Mouse (Mus musculus) splenic B cell, adult 2 months (primary cell): ENCODE data around the gene Mbnl2.
A peak's percentile ranks its signal among the peaks of the same experiment; 100 is the strongest.

Source experiments
- DNase-seq: peaks from one replicate; pipeline ENCODE4 v3.0.0-alpha.2; 2011; ENCODE audit warnings: low read depth, low spot score
- H3K27me3 ChIP-seq: 2 replicates; pipeline ENCODE4 v1.6.1; 2012; ENCODE audit warnings: mild to moderate bottlenecking, low read length, moderate library complexity, mixed read lengths; ENCODE audit not compliant: control insufficient read depth, poor library complexity, insufficient read depth, severe bottlenecking
- H3K36me3 ChIP-seq: 2 replicates; pipeline ENCODE4 v1.6.1; 2012; ENCODE audit warnings: mild to moderate bottlenecking, low read length, moderate library complexity, mixed read lengths; ENCODE audit not compliant: control insufficient read depth, poor library complexity, insufficient read depth, severe bottlenecking

The Mbnl2 gene

GRCm38 (mm10) chr14:120287121-120287986 is 11.9 kb downstream of the Mbnl2 start:
- no peaks in the 10 kb centered on the region; the same call in 1 of the 2 replicates for H3K36me3 ChIP-seq
- no peaks in the 10 kb centered on the region for H3K27me3 ChIP-seq
- no peak for DNase-seq

GRCm38 (mm10) chr14:120287987-120288275 is 12.5 kb downstream of the Mbnl2 start:
- H3K36me3 ChIP-seq, result no peaks in the 10 kb centered on the region; the same call in 1 of the 2 replicates
- no peaks in the 10 kb centered on the region for H3K27me3 ChIP-seq
- DNase-seq, result no peak

DNA sequence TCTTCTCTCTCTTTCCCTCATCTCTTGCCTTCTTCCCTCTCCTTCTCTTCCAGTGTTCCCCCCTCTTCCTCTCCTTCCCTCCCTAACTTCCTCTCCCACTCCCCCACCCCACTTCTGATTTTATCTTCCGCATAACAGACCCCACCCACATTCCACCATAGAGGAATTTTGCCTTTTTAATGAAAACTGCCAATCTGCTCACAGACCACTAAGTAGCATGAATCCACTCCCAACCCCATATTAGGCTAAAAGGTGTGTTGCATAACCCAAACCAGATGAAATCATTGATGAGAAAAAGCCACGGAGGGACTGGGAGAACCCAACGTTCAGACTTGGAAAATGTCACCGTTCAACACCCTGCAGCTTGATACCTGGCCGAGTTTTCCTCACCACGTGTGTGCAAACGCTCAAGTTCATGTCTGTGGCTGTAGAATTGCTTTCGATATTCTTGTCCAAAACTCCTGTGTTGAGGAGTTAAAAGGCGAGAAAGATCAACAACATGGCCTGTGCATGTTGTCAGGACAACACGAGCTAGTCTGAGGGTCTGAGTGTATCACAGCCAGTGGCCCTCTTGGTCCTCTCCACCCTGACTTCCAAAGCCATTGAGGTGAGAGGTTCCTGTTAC is 13.0 kb downstream of the Mbnl2 start:
- Histone ChIP-seq H3K27me3 (no peaks in the 10 kb centered on the region), H3K36me3 (no peaks in the 10 kb centered on the region; the same call in 1 of the 2 replicates)
- no peak for DNase-seq

GRCm38 (mm10) chr14:120289065-120289464 is 13.6 kb downstream of the Mbnl2 start:
- no peaks in the 10 kb centered on the region for H3K27me3 ChIP-seq
- H3K36me3 ChIP-seq, result no peaks in the 10 kb centered on the region; the same call in 1 of the 2 replicates
- DNase-seq, result no peak

DNA sequence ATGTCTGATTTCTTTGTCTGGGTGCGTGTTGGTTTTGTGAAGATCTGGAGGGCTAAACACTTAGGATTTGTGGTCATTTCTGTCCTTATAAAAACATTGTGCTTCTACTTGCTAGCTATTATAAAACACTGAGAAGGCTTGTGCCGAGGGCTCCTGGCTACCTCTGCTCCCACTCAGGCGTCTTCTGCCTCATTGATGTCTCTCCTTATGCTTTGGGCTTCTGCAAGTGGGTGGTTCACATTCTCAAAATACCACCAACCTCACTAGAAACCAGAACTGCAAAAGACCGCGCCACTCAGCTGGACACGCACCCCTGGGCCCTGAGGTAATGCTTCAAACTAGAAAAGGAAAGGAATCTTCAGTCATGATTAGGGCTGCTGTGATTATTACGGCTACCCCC is 14.1 kb downstream of the Mbnl2 start:
- peak; percentile 43 for DNase-seq
- Histone ChIP-seq H3K36me3 (no peaks in the 10 kb centered on the region; the same call in 1 of the 2 replicates), H3K27me3 (no peaks in the 10 kb centered on the region)

DNA sequence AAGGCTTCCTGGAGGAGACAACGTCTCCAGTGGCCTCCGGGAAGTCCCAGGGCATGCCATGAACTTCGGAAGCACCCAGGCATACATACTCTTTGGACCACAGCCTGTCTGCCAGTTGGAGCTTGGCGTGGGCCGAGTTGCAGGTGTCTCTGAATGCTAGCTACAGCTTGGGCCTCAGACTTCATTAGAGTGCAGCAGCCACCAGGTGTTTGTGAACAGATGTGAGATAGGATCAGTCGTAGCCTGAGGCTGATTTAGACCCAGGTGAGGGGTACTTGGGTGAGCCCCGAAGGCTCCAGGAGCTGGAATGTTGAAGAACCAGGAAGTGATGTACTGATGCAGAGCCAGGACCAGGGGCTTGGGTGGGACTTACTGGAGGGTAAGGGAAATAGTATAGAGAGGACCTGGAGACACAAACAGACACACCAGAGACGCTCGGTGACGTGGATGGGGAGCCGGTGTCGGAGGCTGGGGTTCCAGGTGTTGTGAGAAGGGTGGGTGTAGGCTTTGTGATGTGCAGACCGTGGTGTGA is 15.8 kb downstream of the Mbnl2 start:
- H3K36me3 ChIP-seq, result no peaks in the 10 kb centered on the region; the same call in 1 of the 2 replicates
- DNase-seq, result no peak
- H3K27me3 ChIP-seq, result no peaks in the 10 kb centered on the region

DNA sequence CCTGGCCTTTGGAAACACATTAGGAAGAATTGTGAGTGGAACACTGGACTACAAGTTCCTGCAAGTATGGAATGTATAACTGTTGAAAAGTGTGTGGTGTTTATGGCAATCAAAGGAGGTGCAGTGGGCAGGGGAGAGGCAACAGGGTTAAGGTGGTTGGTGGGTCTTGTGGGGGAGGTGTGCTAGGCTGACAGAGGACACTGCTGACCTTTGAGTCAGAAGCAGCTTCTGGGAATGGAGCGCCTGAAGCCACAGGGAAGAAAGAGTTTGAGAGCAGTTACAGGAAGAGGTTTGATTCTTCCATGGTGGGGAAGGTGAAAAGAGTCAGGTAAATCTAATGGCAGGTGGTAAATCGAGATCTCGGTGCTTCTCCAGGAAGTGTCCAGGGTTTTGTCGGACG is 16.7 kb downstream of the Mbnl2 start:
- no peaks in the 10 kb centered on the region for H3K27me3 ChIP-seq
- H3K36me3 ChIP-seq, result no peaks in the 10 kb centered on the region
- no peak for DNase-seq

DNA sequence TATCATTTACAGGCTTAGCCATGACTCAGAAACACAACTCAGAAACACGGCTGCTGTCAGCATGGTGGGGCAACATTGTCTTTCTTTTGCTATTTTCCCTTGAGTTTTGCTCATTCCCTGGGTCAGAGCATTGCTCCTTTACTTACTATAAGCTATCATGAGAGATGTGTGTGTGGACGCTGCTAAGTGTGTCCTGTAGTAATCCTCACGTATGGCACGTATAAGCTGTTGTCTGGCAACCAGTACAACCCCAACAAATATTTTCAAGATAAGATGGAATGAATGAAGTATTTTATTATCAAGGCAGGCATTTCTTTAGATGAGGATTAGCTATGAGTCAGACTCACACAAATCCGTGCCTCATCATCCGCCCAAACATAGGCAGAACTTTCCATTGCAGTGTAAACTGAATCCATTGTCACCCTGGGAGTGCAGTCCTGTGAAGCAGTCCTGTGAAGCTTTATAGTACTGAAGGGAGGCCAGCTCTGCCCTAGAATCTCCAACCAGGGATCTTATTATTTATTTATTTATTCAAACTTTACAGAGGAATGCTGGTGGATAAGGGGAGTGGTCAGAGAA is 17.2 kb downstream of the Mbnl2 start:
- Histone ChIP-seq H3K36me3 (no peaks in the 10 kb centered on the region), H3K27me3 (no peaks in the 10 kb centered on the region; the same call in 1 of the 2 replicates)
- DNase-seq, result no peak

GRCm38 (mm10) chr14:120294480-120294879 is 19.0 kb downstream of the Mbnl2 start:
- Histone ChIP-seq H3K27me3 (no peaks in the 10 kb centered on the region; the same call in 1 of the 2 replicates), H3K36me3 (no peaks in the 10 kb centered on the region)
- no peak for DNase-seq

GRCm38 (mm10) chr14:120295355-120296220 is 20.1 kb downstream of the Mbnl2 start:
- no peaks in the 10 kb centered on the region; the same call in 1 of the 2 replicates for H3K27me3 ChIP-seq
- H3K36me3 ChIP-seq, result no peaks in the 10 kb centered on the region
- DNase-seq, result no peak

- no peaks in the 10 kb centered on the region; the same call in 1 of the 2 replicates for H3K27me3 ChIP-seq
- DNase-seq, result no peak
Measured at GRCm38 (mm10) chr14:120296231-120297006, 20.9 kb downstream of the Mbnl2 start.

GRCm38 (mm10) chr14:120297137-120297749 is 21.8 kb downstream of the Mbnl2 start:
- no peak for DNase-seq
- no peaks in the 10 kb centered on the region for H3K36me3 ChIP-seq
- no peaks in the 10 kb centered on the region; the same call in 1 of the 2 replicates for H3K27me3 ChIP-seq

More at GRCm38 (mm10) chr14:120296231-120297006, 20.9 kb downstream of the Mbnl2 start:
- no peaks in the 10 kb centered on the region for H3K36me3 ChIP-seq

- H3K27me3 ChIP-seq, result no peaks in the 10 kb centered on the region; the same call in 1 of the 2 replicates
- DNase-seq, result no peak
- H3K36me3 ChIP-seq, result no peaks in the 10 kb centered on the region
Measured at GRCm38 (mm10) chr14:120297833-120298232, 22.4 kb downstream of the Mbnl2 start.
